Mouse (Mus musculus) heart, adult 2 months (tissue): ENCODE measurements at regions not wholly inside any gene's neighbourhood (a gene's known extent, or its start where the extent isn't known, plus 50 kb on each side); places are given as distances from the start of the nearest gene placed in this dataset.

Experiments
- DNase-seq, 2 experiments: peaks; one replicate each; pipeline ENCODE4 v3.0.0; 2021
- H3K27ac ChIP-seq: fragments of 200-600 bp; 2 replicates; pipeline ENCODE4 v1.8.1; 2022
- H3K27me3 ChIP-seq: fragments of 200-500 bp; 2 replicates; pipeline ENCODE4 v1.6.1; 2012; ENCODE audit warnings: mild to moderate bottlenecking, low read length, inconsistent platforms, mixed read lengths; ENCODE audit not compliant: control insufficient read depth, insufficient read depth
- H3K36me3 ChIP-seq: fragments of 200-500 bp; 2 replicates; pipeline ENCODE4 v1.6.1; 2012; ENCODE audit warnings: low read length, inconsistent platforms; ENCODE audit not compliant: control insufficient read depth, insufficient read depth
- H3K4me1 ChIP-seq: fragments of 200-500 bp; 2 replicates; pipeline ENCODE4 v1.6.1; 2011; ENCODE audit warnings: low read length; ENCODE audit not compliant: control insufficient read depth, insufficient read depth
- H3K4me3 ChIP-seq: fragments of 200-600 bp; 2 replicates; pipeline ENCODE4 v1.8.1; 2022
- H3K79me2 ChIP-seq: fragments of 200-500 bp; replicated peaks from 2 replicates; pipeline ENCODE4 v1.6.1; 2012; ENCODE audit warnings: mild to moderate bottlenecking, inconsistent platforms, low read length, moderate library complexity, mixed read lengths; ENCODE audit not compliant: control insufficient read depth, insufficient read depth
- H3K9ac ChIP-seq: fragments of 200-500 bp; 2 replicates; pipeline ENCODE4 v1.6.1; 2012; ENCODE audit warnings: low read depth, mild to moderate bottlenecking, control low read depth, inconsistent platforms, low read length, mixed read lengths
- CTCF ChIP-seq: fragments of 200-600 bp; IDR thresholded peaks from 2 replicates; pipeline ENCODE4 v1.8.1; 2022; ENCODE audit warnings: antibody characterized with exemption, mild to moderate bottlenecking, moderate library complexity
- EP300 ChIP-seq: fragments of 200-500 bp; IDR thresholded peaks from 2 replicates; pipeline ENCODE4 v1.6.1; 2011; ENCODE audit warnings: low read depth, low read length, control low read depth; ENCODE audit not compliant: insufficient read depth
- POLR2A ChIP-seq: fragments of 200-500 bp; IDR thresholded peaks from 2 replicates; pipeline ENCODE4 v1.6.1; 2011; ENCODE audit warnings: mild to moderate bottlenecking, low read depth, low read length, control low read depth; ENCODE audit not compliant: insufficient read depth
- WGBS: fragments of 180-500 bp; shearing (Covaris S2); methylation state at CpG from one replicate; pipeline ENCODE4 v1.1.7; 2018; 5-methylcytosine and 5-hydroxymethylcytosine counted together
- intact Hi-C: fragments of 180-260 bp; cut with DNase I; formaldehyde crosslinking; loops from one replicate; pipeline ENCODE4 v1.15.1; 2025

- H3K9ac ChIP-seq = no peak overlapping the region
- TF ChIP-seq EP300 (no peak), POLR2A (no peak), CTCF (no peak)
- no peak overlapping the region for H3K4me3 ChIP-seq
- H3K4me1 ChIP-seq = no peaks in the 10 kb centered on the region
- DNase-seq = no peak
- no peaks in the 10 kb centered on the region for H3K79me2 ChIP-seq
- WGBS = 82% methylated on average over 3 of the region's 3 CpGs
- no peak overlapping the region for H3K27ac ChIP-seq
- no peaks in the 10 kb centered on the region for H3K36me3 ChIP-seq
- intact Hi-C loops = loop anchor here (10.0 kb wide), 1 partner anchor 225 kb away; the partner anchor contains the start of gene Foxd1
- no peaks in the 10 kb centered on the region for H3K27me3 ChIP-seq
Measured at GRCm38 (mm10) chr13:98579731-98580130, 57.5 kb downstream of the Tmem174 start.

GRCm38 (mm10) chr13:98578426-98579066 is 58.7 kb downstream of the Tmem174 start:
- no peaks in the 10 kb centered on the region for H3K27me3 ChIP-seq
- no peaks in the 10 kb centered on the region for H3K4me1 ChIP-seq
- H3K4me3 ChIP-seq = no peak overlapping the region
- no peaks in the 10 kb centered on the region for H3K36me3 ChIP-seq
- no peak overlapping the region for H3K9ac ChIP-seq
- intact Hi-C loops = no loop called here
- no peak for DNase-seq
- TF ChIP-seq CTCF (no peak), POLR2A (no peak), EP300 (no peak)
- WGBS = 58% methylated on average over 11 of the region's 11 CpGs
- H3K27ac ChIP-seq = no peak overlapping the region
- no peaks in the 10 kb centered on the region for H3K79me2 ChIP-seq

- no peaks in the 10 kb centered on the region for H3K4me1 ChIP-seq
- intact Hi-C loops = no loop called here
- H3K27me3 ChIP-seq = peaks cover 3% of the 10 kb centered on the region; the same call in 1 of the 2 replicates
- H3K27ac ChIP-seq = no peak overlapping the region
- no peaks in the 10 kb centered on the region for H3K36me3 ChIP-seq
- DNase-seq = no peak
- no peak overlapping the region for H3K4me3 ChIP-seq
- WGBS = 86% methylated on average over 3 of the region's 3 CpGs
- TF ChIP-seq EP300 (no peak), POLR2A (no peak), CTCF (no peak)
- no peak overlapping the region for H3K9ac ChIP-seq
- H3K79me2 ChIP-seq = no peaks in the 10 kb centered on the region
Measured at GRCm38 (mm10) chr13:98576061-98576460, 61.1 kb downstream of the Tmem174 start.

- Histone ChIP-seq H3K4me3 (no peak overlapping the region), H3K4me1 (no peaks in the 10 kb centered on the region), H3K27ac (no peak overlapping the region), H3K36me3 (no peaks in the 10 kb centered on the region), H3K79me2 (no peaks in the 10 kb centered on the region), H3K27me3 (peaks cover 3% of the 10 kb centered on the region; the same call in 1 of the 2 replicates), H3K9ac (no peak overlapping the region)
- no peak for TF ChIP-seq EP300
- no peak for TF ChIP-seq POLR2A
- no peak for TF ChIP-seq CTCF
- 72% methylated on average over 12 of the region's 12 CpGs for WGBS
- DNase-seq = no peak
- intact Hi-C loops = no loop called here
Measured at GRCm38 (mm10) chr13:98574057-98574323, 63.2 kb downstream of the Tmem174 start.

- Histone ChIP-seq H3K27me3 (peaks cover 3% of the 10 kb centered on the region; the same call in 1 of the 2 replicates), H3K27ac (no peak overlapping the region), H3K4me3 (peak overlapping the region; percentile 39; the same call in 1 of the 2 replicates), H3K79me2 (no peaks in the 10 kb centered on the region), H3K4me1 (no peaks in the 10 kb centered on the region), H3K9ac (no peak overlapping the region; the same call in 1 of the 2 replicates), H3K36me3 (no peaks in the 10 kb centered on the region)
- DNase-seq = no peak
- 46% methylated on average over 39 of the region's 39 CpGs for WGBS
- intact Hi-C loops = no loop called here
- TF ChIP-seq CTCF (no peak), POLR2A (no peak), EP300 (no peak)
Measured at GRCm38 (mm10) chr13:98573261-98574056, 63.8 kb downstream of the Tmem174 start.
